Mouse (Mus musculus) ES-Bruce4 (cell line): ENCODE measurements around the gene Fam184a.

Source experiments
- CTCF ChIP-seq: IDR thresholded peaks from one replicate; pipeline ENCODE4 v1.8.1; 2011; ENCODE audit warnings: low read depth, low read length
- EP300 ChIP-seq: IDR thresholded peaks from 2 replicates; pipeline ENCODE4 v1.6.1; 2011; ENCODE audit warnings: low read depth, low read length; ENCODE audit not compliant: insufficient read depth
- POLR2A ChIP-seq: IDR thresholded peaks from one replicate; pipeline ENCODE4 v1.8.1; 2011; ENCODE audit warnings: low read length; ENCODE audit not compliant: insufficient read depth

DNA sequence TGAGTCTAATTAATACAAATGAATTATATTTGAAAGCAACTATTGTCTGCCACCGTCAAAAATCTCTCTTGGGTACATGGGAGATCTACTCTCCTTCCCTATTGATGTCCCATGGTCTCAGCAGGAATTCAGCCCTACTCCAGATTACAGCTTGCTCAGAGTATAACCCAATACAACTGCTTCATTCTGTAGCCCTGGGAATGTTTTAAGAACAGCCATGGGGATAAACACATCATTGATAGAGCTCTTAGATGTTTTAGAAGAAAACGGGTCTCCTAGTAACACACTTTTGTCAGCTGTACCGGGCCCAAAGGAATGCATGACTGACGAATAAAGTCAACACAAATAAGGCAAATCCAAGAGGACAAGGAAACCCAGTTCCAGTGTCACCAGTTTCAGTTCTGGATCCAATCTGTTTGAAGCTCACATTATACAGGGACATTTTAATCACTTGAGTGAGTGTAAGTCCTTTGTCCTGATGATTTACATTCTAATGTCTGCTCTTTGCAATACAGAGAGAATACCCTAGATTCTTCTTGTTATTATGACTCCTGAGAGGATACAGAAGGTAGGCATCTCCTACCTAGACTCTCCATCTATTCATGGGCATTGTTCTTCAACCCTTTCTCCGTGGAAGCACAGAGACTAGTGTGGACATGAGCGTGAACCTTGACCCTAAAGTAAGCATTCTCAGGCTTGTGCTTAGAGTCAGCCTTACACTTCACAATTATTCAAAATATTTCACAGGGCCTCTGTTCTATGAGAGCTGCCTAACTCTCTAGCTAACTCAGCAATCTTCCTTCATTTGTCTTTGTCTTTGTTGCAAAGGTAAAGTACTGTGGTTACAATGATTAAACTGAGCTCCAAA, 71.0 kb downstream of the Fam184a start:
- TF ChIP-seq CTCF (no peak), EP300 (no peak), POLR2A (no peak)
